Mouse (Mus musculus): ENCODE measurements at regions not wholly inside any gene's neighbourhood (a gene's known extent, or its start where the extent isn't known, plus 50 kb on each side); places are given as distances from the start of the nearest gene placed in this dataset.

- DNase-seq (ENCODE audit: inconsistent ontology term), result peak; percentile 17
These were observed 163.9 kb downstream of the Ptprc start for GRCm38 (mm10) chr1:138011581-138011980.

GRCm38 (mm10) chr1:138010910-138011477, 164.5 kb downstream of the Ptprc start:
- peak; percentile 54 for DNase-seq (ENCODE audit: inconsistent ontology term)

- no peak for DNase-seq (ENCODE audit: inconsistent ontology term)
These were observed 168.7 kb downstream of the Ptprc start for GRCm38 (mm10) chr1:138006811-138007210.

GRCm38 (mm10) chr1:138004319-138004718, 171.2 kb downstream of the Ptprc start:
- DNase-seq (ENCODE audit: inconsistent ontology term), result no peak

GRCm38 (mm10) chr1:137999268-137999900, 176.1 kb downstream of the Ptprc start:
- DNase-seq (ENCODE audit: inconsistent ontology term), result peak; percentile 81

GRCm38 (mm10) chr1:137996041-137996440, 179.5 kb downstream of the Ptprc start:
- no peak for DNase-seq (ENCODE audit: inconsistent ontology term)

GRCm38 (mm10) chr1:137991936-137992335, 183.6 kb downstream of the Ptprc start:
- DNase-seq (ENCODE audit: inconsistent ontology term), result no peak

- no peak for DNase-seq (ENCODE audit: inconsistent ontology term)
These were observed 184.1 kb downstream of the Ptprc start for GRCm38 (mm10) chr1:137991412-137991811.

GRCm38 (mm10) chr1:137973406-137973805, 202.1 kb downstream of the Ptprc start:
- DNase-seq (ENCODE audit: inconsistent ontology term), result no peak

GRCm38 (mm10) chr1:137972620-137973350, 202.7 kb downstream of the Ptprc start:
- no peak for DNase-seq (ENCODE audit: inconsistent ontology term)

GRCm38 (mm10) chr1:137966151-137966836, 209.2 kb downstream of the Ptprc start:
- DNase-seq (ENCODE audit: inconsistent ontology term), result peak; percentile 40

GRCm38 (mm10) chr1:137963656-137964055, 211.9 kb downstream of the Ptprc start:
- DNase-seq (ENCODE audit: inconsistent ontology term), result no peak

- DNase-seq (ENCODE audit: inconsistent ontology term), result no peak
These were observed 217.5 kb downstream of the Ptprc start for GRCm38 (mm10) chr1:137958040-137958439.

- DNase-seq (ENCODE audit: inconsistent ontology term), result no peak
These were observed 219.5 kb downstream of the Ptprc start for GRCm38 (mm10) chr1:137955993-137956392.

- no peak for DNase-seq (ENCODE audit: inconsistent ontology term)
These were observed 220.4 kb downstream of the Ptprc start for GRCm38 (mm10) chr1:137955139-137955538.

GRCm38 (mm10) chr1:137953369-137953768, 222.1 kb downstream of the Ptprc start:
- peak; percentile 34 for DNase-seq (ENCODE audit: inconsistent ontology term)

GRCm38 (mm10) chr1:137952777-137953176, 222.7 kb downstream of the Ptprc start:
- no peak for DNase-seq (ENCODE audit: inconsistent ontology term)

GRCm38 (mm10) chr1:137947900-137948299, 227.6 kb downstream of the Ptprc start:
- DNase-seq (ENCODE audit: inconsistent ontology term), result no peak

- no peak for DNase-seq (ENCODE audit: inconsistent ontology term)
These were observed 233.6 kb downstream of the Ptprc start for GRCm38 (mm10) chr1:137941776-137942522.

GRCm38 (mm10) chr1:137935746-137936145, 239.8 kb downstream of the Ptprc start:
- peak; percentile 66 for DNase-seq (ENCODE audit: inconsistent ontology term)

GRCm38 (mm10) chr1:137929764-137930163, 245.7 kb downstream of the Ptprc start:
- peak; percentile 50 for DNase-seq (ENCODE audit: inconsistent ontology term)

GRCm38 (mm10) chr1:137928522-137928921, 247.0 kb downstream of the Ptprc start:
- DNase-seq (ENCODE audit: inconsistent ontology term), result peak; percentile 52

Measured in Muller cell, postnatal 12 days (primary cell).